Mouse (Mus musculus) kidney, embryonic 16.5 days (tissue): ENCODE results near the gene Snx30. TPM values are rescaled to one million over a fixed set of nuclear protein-coding genes. Genes with fewer than 3 reads are reported as not detected.

ENCODE experiments used
- ATAC-seq: fragments of 200-750 bp; cut with Nextera tagmentation; 2 replicates; pipeline ENCODE4 v1.8.0; 2017; ENCODE audit warnings: moderate TSS enrichment; ENCODE audit not compliant: low FRiP score, low TSS enrichment
- H3K27ac ChIP-seq: fragments of 300-500 bp; sonication (generic); 2 replicates; pipeline ENCODE4 v1.5.1; 2014; ENCODE audit warnings: low read length
- H3K27me3 ChIP-seq: fragments of 300-500 bp; sonication (generic); 2 replicates; pipeline ENCODE4 v1.6.1; 2014; ENCODE audit warnings: low read length, control low read depth, mixed read lengths; ENCODE audit not compliant: insufficient read depth
- H3K36me3 ChIP-seq: fragments of 300-500 bp; sonication (generic); 2 replicates; pipeline ENCODE4 v1.6.1; 2014; ENCODE audit warnings: low read length, control low read depth, mixed read lengths; ENCODE audit not compliant: insufficient read depth
- H3K4me1 ChIP-seq: fragments of 300-500 bp; sonication (generic); 2 replicates; pipeline ENCODE4 v1.6.1; 2014; ENCODE audit warnings: low read length, control low read depth, mixed read lengths; ENCODE audit not compliant: insufficient read depth
- H3K4me2 ChIP-seq: fragments of 300-500 bp; sonication (generic); replicated peaks from 2 replicates; pipeline ENCODE4 v1.6.1; 2014; ENCODE audit warnings: low read depth, low read length
- H3K4me3 ChIP-seq: fragments of 300-500 bp; sonication (generic); 2 replicates; pipeline ENCODE4 v1.5.1; 2014; ENCODE audit warnings: mild to moderate bottlenecking, low read length
- H3K9ac ChIP-seq: fragments of 300-500 bp; sonication (generic); replicated peaks from 2 replicates; pipeline ENCODE4 v1.6.1; 2014; ENCODE audit warnings: low read length
- H3K9me3 ChIP-seq: fragments of 300-500 bp; sonication (generic); 2 replicates; pipeline ENCODE4 v1.6.1; 2016; ENCODE audit warnings: low read length, control low read depth
- WGBS: fragments of 180-500 bp; shearing (Covaris S2); extraction: QIAGEN DNeasy Blood & Tissue Kit; methylation state at CpG from one replicate; pipeline ENCODE4 v1.1.7; 2014; 5-methylcytosine and 5-hydroxymethylcytosine counted together
- polyA plus RNA-seq: library from polyadenylated mRNA; unstranded; fragments of >200 nt; fragmentation: Nextera tagmentation; extraction: Ambion mirVana; gene quantifications from 2 replicates; pipeline ENCODE4 v1.2.1, GENCODE M21; 2015

Gene Snx30
- polyA plus RNA-seq, 1 experiment from 2014 or later: 6.6 TPM

DNA sequence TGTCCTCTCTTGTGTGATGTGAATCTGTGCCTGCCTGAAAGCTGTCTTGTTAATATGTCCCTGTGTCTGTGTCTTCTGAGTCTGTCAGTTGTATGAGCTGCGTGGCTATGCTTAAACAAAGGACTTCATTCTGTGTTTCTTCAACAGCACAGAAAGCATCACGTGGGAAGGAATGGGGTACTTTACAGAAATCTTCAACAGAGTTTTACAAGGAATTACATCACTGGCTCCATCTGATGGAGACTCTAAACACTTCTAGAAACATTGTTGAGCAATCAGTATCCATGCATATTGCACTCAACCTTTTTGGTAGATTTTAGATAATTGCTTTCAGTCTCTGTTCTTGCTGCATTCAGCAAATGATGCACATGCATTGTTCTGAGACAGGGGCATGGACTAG, 71.4 kb downstream of the Snx30 start:
- Histone ChIP-seq H3K9ac (no peak overlapping the region), H3K4me1 (no peaks in the 10 kb centered on the region), H3K27me3 (no peaks in the 10 kb centered on the region), H3K36me3 (peaks cover under 1% of the 10 kb centered on the region), H3K27ac (no peak overlapping the region), H3K9me3 (no peaks in the 10 kb centered on the region), H3K4me3 (no peak overlapping the region), H3K4me2 (no peak overlapping the region)
- no peak for ATAC-seq
- 87% methylated on average over 2 of the region's 2 CpGs for WGBS

DNA sequence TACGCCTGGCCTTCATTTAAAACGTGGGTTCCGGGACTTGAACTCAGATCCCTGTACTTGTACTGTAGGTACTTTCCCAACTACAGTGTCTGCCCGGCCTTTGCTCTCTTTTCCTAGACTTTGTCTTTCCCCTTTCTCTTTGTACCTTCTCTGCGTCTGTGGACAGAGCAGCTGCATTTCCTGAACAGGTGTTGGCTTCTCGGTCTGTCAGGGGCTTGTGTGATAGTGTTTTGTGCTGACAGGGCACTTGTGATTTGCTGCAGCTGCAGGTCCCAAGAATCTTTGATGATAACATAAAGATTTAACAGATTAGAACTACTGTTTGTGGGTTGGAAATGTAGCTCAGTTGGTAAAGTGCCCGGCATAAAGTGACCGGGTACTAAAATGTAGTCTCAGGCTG, 73.0 kb downstream of the Snx30 start:
- Histone ChIP-seq H3K4me1 (no peaks in the 10 kb centered on the region), H3K27me3 (no peaks in the 10 kb centered on the region), H3K9ac (no peak overlapping the region), H3K4me2 (no peak overlapping the region), H3K27ac (no peak overlapping the region), H3K9me3 (no peaks in the 10 kb centered on the region), H3K4me3 (no peak overlapping the region), H3K36me3 (peaks cover 7% of the 10 kb centered on the region)
- ATAC-seq: no peak
- 80% methylated on average over 8 of the region's 8 CpGs for WGBS

DNA sequence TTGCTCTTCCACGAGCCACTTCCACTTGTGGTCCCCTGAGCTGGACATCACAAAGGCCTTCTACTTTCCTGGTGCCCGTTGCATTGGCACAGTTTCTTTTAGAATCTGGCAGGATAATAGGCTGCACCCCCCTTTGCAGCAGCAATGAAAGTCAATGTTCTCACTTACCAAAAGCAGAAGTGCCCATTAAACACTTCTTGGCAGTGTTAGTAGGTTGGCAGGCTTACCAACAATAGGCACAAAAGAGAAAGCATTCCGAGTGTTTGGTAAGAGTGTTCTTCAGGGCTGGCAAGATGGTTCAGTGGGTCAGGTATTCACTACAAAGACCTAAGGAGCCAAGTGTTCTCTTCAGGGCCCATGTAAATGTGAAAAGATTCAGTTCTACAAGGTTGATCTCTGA, 73.8 kb downstream of the Snx30 start:
- Histone ChIP-seq H3K27me3 (no peaks in the 10 kb centered on the region), H3K27ac (no peak overlapping the region), H3K9ac (no peak overlapping the region), H3K36me3 (peaks cover 7% of the 10 kb centered on the region), H3K4me3 (no peak overlapping the region), H3K4me2 (no peak overlapping the region), H3K4me1 (no peaks in the 10 kb centered on the region), H3K9me3 (no peaks in the 10 kb centered on the region)
- ATAC-seq: no peak
- WGBS: 92% methylated on average over 3 of the region's 3 CpGs

DNA sequence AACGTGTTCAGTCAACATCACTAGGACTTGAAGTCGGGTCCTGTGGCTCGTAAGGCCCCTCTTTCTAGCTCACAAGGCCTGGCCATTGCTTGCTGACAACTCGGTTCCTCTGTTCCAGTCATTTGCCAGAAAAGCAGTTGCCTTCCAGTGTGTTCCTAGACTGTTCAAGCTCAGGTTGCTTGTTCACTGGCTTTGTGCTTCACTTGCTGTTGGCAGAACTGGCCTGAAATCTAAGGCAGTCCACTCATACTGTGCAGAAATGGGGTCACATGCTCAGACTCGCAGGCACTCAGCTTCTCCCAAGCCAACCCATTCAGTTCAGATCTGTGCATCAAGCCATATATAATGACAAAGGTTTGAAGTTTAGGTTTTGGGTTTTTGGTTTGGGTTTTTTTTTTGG, 75.1 kb downstream of the Snx30 start:
- 90% methylated on average over 5 of the region's 5 CpGs for WGBS
- H3K27me3 ChIP-seq: no peaks in the 10 kb centered on the region
- ATAC-seq: no peak
- no peaks in the 10 kb centered on the region for H3K4me1 ChIP-seq
- H3K4me3 ChIP-seq: no peak overlapping the region
- peaks cover 7% of the 10 kb centered on the region for H3K36me3 ChIP-seq
- H3K9ac ChIP-seq: no peak overlapping the region
- H3K27ac ChIP-seq: no peak overlapping the region
- H3K4me2 ChIP-seq: no peak overlapping the region
- no peaks in the 10 kb centered on the region for H3K9me3 ChIP-seq

DNA sequence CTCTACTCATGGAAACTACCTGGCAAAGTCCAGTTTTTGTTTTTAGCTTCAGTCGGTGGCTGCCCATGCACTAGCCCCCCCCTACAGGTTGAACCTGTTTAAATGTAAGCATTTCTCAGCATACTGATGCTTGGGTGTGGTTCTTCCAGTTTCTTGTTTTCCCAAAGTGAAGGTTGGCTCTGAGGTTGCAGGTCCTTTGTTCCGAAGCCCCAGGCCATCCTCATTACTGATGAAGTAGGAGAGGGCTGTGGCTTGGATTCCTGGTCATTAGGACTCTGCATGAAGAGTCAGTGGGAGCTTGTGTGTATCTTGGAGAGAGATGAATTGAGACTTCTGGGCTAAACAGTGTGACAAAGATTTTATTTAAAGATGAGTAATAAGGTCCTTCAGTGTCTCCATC, 75.6 kb downstream of the Snx30 start:
- no peaks in the 10 kb centered on the region for H3K9me3 ChIP-seq
- 85% methylated on average over 2 of the region's 2 CpGs for WGBS
- no peak for ATAC-seq
- no peaks in the 10 kb centered on the region for H3K27me3 ChIP-seq
- no peaks in the 10 kb centered on the region for H3K4me1 ChIP-seq
- H3K4me3 ChIP-seq: no peak overlapping the region
- H3K36me3 ChIP-seq: peaks cover 7% of the 10 kb centered on the region
- no peak overlapping the region for H3K4me2 ChIP-seq
- H3K9ac ChIP-seq: no peak overlapping the region
- no peak overlapping the region for H3K27ac ChIP-seq

DNA sequence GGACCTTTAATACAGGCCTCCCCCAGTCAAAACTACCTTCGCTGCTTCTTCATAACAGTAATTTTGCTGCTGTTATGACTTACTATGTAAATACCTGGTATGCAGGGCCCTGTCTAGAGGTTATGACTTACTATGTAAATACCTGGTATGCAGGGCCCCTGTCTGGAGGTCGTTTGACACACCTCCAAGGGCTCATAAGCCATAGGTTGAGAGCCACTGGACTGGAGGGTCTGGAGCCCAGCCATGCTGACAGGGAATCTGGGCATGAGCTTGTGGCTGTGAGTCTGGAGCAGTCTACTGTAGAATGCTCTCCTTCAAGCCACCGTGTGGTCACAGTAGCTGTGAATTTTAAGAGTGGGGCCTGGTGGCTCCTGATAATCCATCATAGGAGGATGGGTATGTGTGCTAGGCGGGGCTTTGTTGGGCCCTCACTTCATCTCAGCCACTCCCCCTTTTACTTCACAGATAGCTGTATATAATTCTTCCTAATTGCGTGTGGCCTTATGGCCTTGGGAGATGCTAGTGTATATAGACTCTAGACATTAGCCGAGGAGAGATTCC, 78.6 kb downstream of the Snx30 start:
- Histone ChIP-seq H3K27ac (no peak overlapping the region), H3K4me1 (no peaks in the 10 kb centered on the region), H3K9ac (no peak overlapping the region), H3K36me3 (peaks cover 7% of the 10 kb centered on the region), H3K4me2 (no peak overlapping the region), H3K4me3 (no peak overlapping the region), H3K27me3 (no peaks in the 10 kb centered on the region), H3K9me3 (no peaks in the 10 kb centered on the region)
- ATAC-seq: peak; percentile 16; the same call in 1 of the 2 replicates
- WGBS: 78% methylated on average over 6 of the region's 6 CpGs

DNA sequence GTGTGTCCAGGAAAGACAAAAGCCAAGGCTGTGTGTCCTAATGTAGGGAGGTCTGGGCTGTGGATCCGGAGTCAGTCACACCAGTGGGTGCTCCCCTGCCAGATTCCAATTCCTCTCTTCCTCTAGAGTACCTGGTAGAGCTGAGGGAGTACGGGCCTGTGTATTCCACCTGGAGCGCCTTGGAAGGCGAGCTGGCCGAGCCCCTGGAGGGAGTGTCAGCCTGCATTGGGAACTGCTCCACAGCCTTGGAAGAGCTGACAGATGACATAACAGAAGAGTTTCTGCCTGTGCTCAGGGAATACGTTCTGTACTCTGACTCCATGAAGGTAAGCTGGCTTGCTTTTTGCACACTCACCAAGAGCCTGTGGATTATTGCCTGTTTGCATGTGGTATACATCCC, 80.6 kb downstream of the Snx30 start:
- ATAC-seq: no peak
- no peaks in the 10 kb centered on the region for H3K4me1 ChIP-seq
- 97% methylated on average over 6 of the region's 6 CpGs for WGBS
- no peak overlapping the region for H3K9ac ChIP-seq
- H3K36me3 ChIP-seq: peaks cover 7% of the 10 kb centered on the region
- H3K9me3 ChIP-seq: no peaks in the 10 kb centered on the region
- H3K4me2 ChIP-seq: no peak overlapping the region
- H3K4me3 ChIP-seq: no peak overlapping the region
- no peak overlapping the region for H3K27ac ChIP-seq
- H3K27me3 ChIP-seq: no peaks in the 10 kb centered on the region

DNA sequence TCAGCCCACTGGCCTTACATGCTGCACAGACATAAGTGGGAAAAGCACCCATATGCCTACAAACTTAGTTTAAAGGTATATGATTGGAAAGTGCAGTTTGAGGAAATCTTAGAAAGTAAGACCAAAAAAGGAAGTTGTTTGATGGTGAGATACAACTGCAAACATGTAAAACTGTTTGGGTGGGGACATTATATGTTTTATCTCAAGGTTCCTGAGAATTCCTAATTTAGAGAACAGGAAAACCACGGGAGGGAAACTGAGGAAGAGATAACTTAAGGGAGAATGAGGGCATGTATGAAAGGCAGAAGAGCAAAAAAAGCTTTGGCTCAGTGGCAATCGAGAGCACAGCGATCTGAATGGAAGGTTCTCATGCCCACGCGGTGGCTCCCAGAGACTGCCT, 81.4 kb downstream of the Snx30 start:
- 92% methylated on average over 5 of the region's 5 CpGs for WGBS

DNA sequence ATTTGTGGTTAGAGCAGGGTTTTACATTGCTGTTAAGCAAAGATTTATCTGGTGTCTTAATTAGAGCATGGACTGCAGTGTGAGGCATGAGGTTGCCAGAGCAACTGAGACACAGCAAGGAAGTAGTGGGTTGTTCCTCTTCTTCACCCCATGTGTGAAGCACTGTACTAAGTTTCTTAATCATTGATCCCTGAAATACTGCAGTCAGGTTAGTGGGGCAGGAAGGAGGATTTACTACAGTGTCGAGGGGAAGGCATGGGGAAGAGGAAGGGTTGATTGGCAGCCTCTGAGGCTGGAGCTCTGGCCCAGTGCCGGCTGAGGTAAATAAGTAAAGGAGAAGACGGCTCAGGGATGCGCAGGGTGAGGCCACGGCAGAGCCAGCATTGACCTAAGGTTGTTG, 82.4 kb downstream of the Snx30 start:
- Histone ChIP-seq H3K9me3 (no peaks in the 10 kb centered on the region), H3K4me1 (no peaks in the 10 kb centered on the region), H3K27ac (no peak overlapping the region), H3K9ac (no peak overlapping the region), H3K27me3 (no peaks in the 10 kb centered on the region), H3K4me2 (no peak overlapping the region), H3K36me3 (no peaks in the 10 kb centered on the region; the same call in 1 of the 2 replicates), H3K4me3 (no peak overlapping the region)
- peak; percentile 82 for ATAC-seq
- WGBS: 50% methylated on average over 5 of the region's 5 CpGs

More for the DNA sequence above, 81.4 kb downstream of the Snx30 start:
- Histone ChIP-seq H3K4me1 (no peaks in the 10 kb centered on the region), H3K9ac (no peak overlapping the region), H3K36me3 (peaks cover 6% of the 10 kb centered on the region), H3K27me3 (no peaks in the 10 kb centered on the region), H3K4me2 (no peak overlapping the region), H3K9me3 (no peaks in the 10 kb centered on the region), H3K27ac (no peak overlapping the region), H3K4me3 (no peak overlapping the region)
- ATAC-seq: no peak

DNA sequence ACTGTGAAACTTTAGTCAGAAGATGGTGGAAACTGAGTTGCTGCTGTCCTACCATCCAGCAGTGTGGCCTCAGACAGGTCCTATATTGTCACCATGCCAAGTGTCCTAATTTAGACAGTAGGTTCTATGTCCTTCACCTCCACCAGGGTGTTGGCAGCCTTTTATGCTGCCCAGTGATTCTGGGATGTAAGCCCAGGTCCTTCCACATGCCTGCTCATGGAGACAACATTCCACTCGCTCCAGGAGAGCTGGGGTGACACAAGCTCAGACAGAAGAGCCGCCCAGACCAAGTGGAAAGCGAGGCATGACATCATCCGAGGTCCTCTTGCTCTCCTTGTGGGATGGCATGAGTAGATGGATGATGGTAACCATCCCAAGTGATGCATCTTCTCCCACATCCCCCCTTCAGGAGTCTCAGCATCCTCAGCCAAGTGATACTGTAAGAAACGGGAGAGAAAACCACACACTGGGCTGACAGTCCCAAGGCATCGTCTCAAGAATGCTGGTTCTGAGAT, 84.5 kb downstream of the Snx30 start:
- no peak overlapping the region for H3K27ac ChIP-seq
- H3K9ac ChIP-seq: no peak overlapping the region
- no peaks in the 10 kb centered on the region for H3K4me1 ChIP-seq
- H3K9me3 ChIP-seq: no peaks in the 10 kb centered on the region
- H3K36me3 ChIP-seq: peaks cover 2% of the 10 kb centered on the region; the same call in 1 of the 2 replicates
- no peak overlapping the region for H3K4me3 ChIP-seq
- no peaks in the 10 kb centered on the region for H3K27me3 ChIP-seq
- no peak overlapping the region for H3K4me2 ChIP-seq
- ATAC-seq: no peak
- 94% methylated on average over 6 of the region's 6 CpGs for WGBS
